9 mouse cellular contexts compared by ENCODE assay signal in genomic region chr2:32917526-32917925, GRCm38 (mm10). TPM values are rescaled to one million over a fixed set of nuclear protein-coding genes. Genes with fewer than 3 reads are reported as not detected.
DNase-seq lines count a peak whose midpoint lies in the region; ATAC-seq and TF ChIP-seq lines count a peak whose summit lies in the region.
"Had no signal": no experiment of that assay in that cellular context is flagged by ENCODE, and none has a peak within 500 bp of the region (broad histone marks: within the 10 kb centered on the region; RNA-seq: fewer than 3 reads in every experiment).

No protein-coding gene starts in this region.

- TF ChIP-seq POLR2A in embryonic fibroblast, embryonic 13.5 days (IDR thresholded peaks at IDR 0.05; ENCODE audit: low read depth, low read length): no peak

- ATAC-seq in intestine, postnatal 0 days: no peak
- no peak for ATAC-seq in hindbrain, embryonic 16.5 days

- H3K4me2 ChIP-seq in intestine, postnatal 0 days (replicated peaks; ENCODE audit: low read depth): no peak overlapping the region
- no peak overlapping the region for H3K4me2 ChIP-seq in hindbrain, embryonic 16.5 days (ENCODE audit: low read length)
- H3K4me2 ChIP-seq: midbrain, embryonic 12.5 days had no signal

- WGBS in intestine, postnatal 0 days: 76% methylated on average over 11 of the region's 11 CpGs
- WGBS in hindbrain, embryonic 16.5 days: 80% methylated on average over 11 of the region's 11 CpGs

- intact Hi-C loops in left cerebral cortex, postnatal 25 days (cut with DNase I): no loop called here

- peak overlapping the region; percentile 93 for H3K27ac ChIP-seq in embryonic fibroblast, embryonic 13.5 days (ENCODE audit: insufficient read depth, low read length)
- H3K27ac ChIP-seq in intestine, postnatal 0 days (ENCODE audit: low read depth, low read length): no peak overlapping the region
- no peak overlapping the region for H3K27ac ChIP-seq in hindbrain, embryonic 16.5 days (ENCODE audit: low read depth, low read length)
- H3K27ac ChIP-seq: midbrain, embryonic 12.5 days had no signal

- H3K4me1 ChIP-seq in embryonic fibroblast, embryonic 13.5 days (ENCODE audit: control insufficient read depth, insufficient read depth, low read length): peaks cover 19% of the 10 kb centered on the region
- H3K4me1 ChIP-seq in intestine, postnatal 0 days (replicated peaks; ENCODE audit: control insufficient read depth, insufficient read depth, low read length): 0 out of 2 replicates have a peak, but pooled peaks cover 4% of the 10 kb centered on the region
- no peaks in the 10 kb centered on the region; the same call in 1 of the 2 replicates for H3K4me1 ChIP-seq in hindbrain, embryonic 16.5 days (ENCODE audit: control insufficient read depth, insufficient read depth, low read depth, low read length)
- H3K4me1 ChIP-seq: midbrain, embryonic 12.5 days had no signal

- DNase-seq in B cell, adult 2 months: peak; percentile 38 to 46
- DNase-seq in CD8-positive naive resting alpha-beta T cell, adult 2 months (ENCODE audit: low read depth in 2 of 2, low spot score in 2 of 2): peak; percentile 66 to 77
- DNase-seq in left cerebral cortex, postnatal 25 days (ENCODE audit: low spot score in 2 of 2): peak; percentile 65 to 95
- DNase-seq in natural killer cell, adult 2 months (ENCODE audit: low spot score in 2 of 2): peak; percentile 89 to 94

- H3K36me3 ChIP-seq in intestine, postnatal 0 days (ENCODE audit: control insufficient read depth, insufficient read depth): peaks cover 64% of the 10 kb centered on the region
- peaks cover 30% of the 10 kb centered on the region for H3K36me3 ChIP-seq in hindbrain, embryonic 16.5 days (ENCODE audit: control insufficient read depth, insufficient read depth, low read length)

- no peak overlapping the region for H3K9ac ChIP-seq in intestine, postnatal 0 days (ENCODE audit: low read depth, low read length)
- no peak overlapping the region for H3K9ac ChIP-seq in hindbrain, embryonic 16.5 days (ENCODE audit: low read depth, low read length)
- H3K9ac ChIP-seq: midbrain, embryonic 12.5 days had no signal

- no peaks in the 10 kb centered on the region for H3K9me3 ChIP-seq in intestine, postnatal 0 days (ENCODE audit: control insufficient read depth)
- no peaks in the 10 kb centered on the region for H3K9me3 ChIP-seq in hindbrain, embryonic 16.5 days (ENCODE audit: control insufficient read depth, low read length)
- H3K9me3 ChIP-seq: midbrain, embryonic 12.5 days had no signal

- H3K27me3 ChIP-seq in intestine, postnatal 0 days (replicated peaks; ENCODE audit: control insufficient read depth, insufficient read depth, low read length): no peaks in the 10 kb centered on the region
- H3K27me3 ChIP-seq in hindbrain, embryonic 16.5 days (replicated peaks; ENCODE audit: control insufficient read depth, insufficient read depth, low read length): no peaks in the 10 kb centered on the region
- H3K27me3 ChIP-seq: midbrain, embryonic 12.5 days had no signal

- H3K4me3 ChIP-seq in embryonic fibroblast, embryonic 13.5 days (ENCODE audit: insufficient read depth, low read length): no peak overlapping the region
- no peak overlapping the region for H3K4me3 ChIP-seq in intestine, postnatal 0 days (ENCODE audit: low read depth, low read length)
- H3K4me3 ChIP-seq in hindbrain, embryonic 16.5 days (ENCODE audit: low read length): no peak overlapping the region
- H3K4me3 ChIP-seq: erythroblast, embryonic 14.5 days; midbrain, embryonic 12.5 days had no signal

- TF ChIP-seq CTCF in embryonic fibroblast, embryonic 13.5 days (IDR thresholded peaks at IDR 0.05; ENCODE audit: borderline replicate concordance, insufficient read depth, low read length): no peak
- TF ChIP-seq CTCF in intestine, postnatal 0 days (IDR thresholded peaks at IDR 0.05; ENCODE audit: low read depth): no peak

RNA-seq across cellular contexts. Expression of gene Fam129b, which starts 41.6 kb away (rescaled TPM):
- polyA plus RNA-seq in embryonic fibroblast, embryonic 13.5 days (2011; ENCODE audit: insufficient read length, low read depth, missing spikeins): 142 and 223 TPM in 2 replicates
- total RNA-seq in left cerebral cortex, postnatal 25 days (2021): 10 to 100 TPM; 20.8 to 24.6 TPM
- polyA plus RNA-seq in intestine, postnatal 0 days (2015; fragmentation: Nextera tagmentation; extraction: Ambion mirVana): 13.9 and 15.3 TPM in 2 replicates
- 31.7 and 37.0 TPM in 2 replicates for polyA plus RNA-seq in hindbrain, embryonic 16.5 days (2015; fragmentation: Nextera tagmentation; extraction: Ambion mirVana)

RNA-seq across cellular contexts. Expression of gene Rpl12, which starts 43.8 kb away (rescaled TPM):
- 64.0 and 65.9 TPM in 2 replicates for polyA plus RNA-seq in embryonic fibroblast, embryonic 13.5 days (2011; ENCODE audit: insufficient read length, low read depth, missing spikeins)
- 100 to 1,000 TPM; 103 to 104 TPM for total RNA-seq in left cerebral cortex, postnatal 25 days (2021)
- polyA plus RNA-seq in intestine, postnatal 0 days (2015; fragmentation: Nextera tagmentation; extraction: Ambion mirVana): 90.6 and 103 TPM in 2 replicates
- polyA plus RNA-seq in hindbrain, embryonic 16.5 days (2015; fragmentation: Nextera tagmentation; extraction: Ambion mirVana): 78.7 and 85.4 TPM in 2 replicates

RNA-seq across cellular contexts. Expression of gene Lrsam1, which starts 43.9 kb away (rescaled TPM):
- 15.3 and 18.5 TPM in 2 replicates for polyA plus RNA-seq in embryonic fibroblast, embryonic 13.5 days (2011; ENCODE audit: insufficient read length, low read depth, missing spikeins)
- total RNA-seq in left cerebral cortex, postnatal 25 days (2021): 10 to 100 TPM; 35.4 to 43.8 TPM
- 4.3 and 4.4 TPM in 2 replicates for polyA plus RNA-seq in intestine, postnatal 0 days (2015; fragmentation: Nextera tagmentation; extraction: Ambion mirVana)
- 24.5 and 28.3 TPM in 2 replicates for polyA plus RNA-seq in hindbrain, embryonic 16.5 days (2015; fragmentation: Nextera tagmentation; extraction: Ambion mirVana)
